Mouse (Mus musculus) limb, embryonic 11.5 days (tissue): ENCODE measurements around the gene Spryd3. TPM values are rescaled to one million over a fixed set of nuclear protein-coding genes. Genes with fewer than 3 reads are reported as not detected.

Experiments used
- ATAC-seq: fragments of 200-750 bp; cut with Nextera tagmentation; 2 replicates; pipeline ENCODE4 v1.8.0; 2017; ENCODE audit warnings: low read depth; ENCODE audit not compliant: insufficient number of reproducible peaks, low FRiP score, low TSS enrichment
- DNase-seq: peaks from one replicate; pipeline ENCODE4 v3.0.0-alpha.2; 2015; ENCODE audit warnings: low spot score
- H3K27ac ChIP-seq: fragments of 300-500 bp; sonication (generic); replicated peaks from 2 replicates; pipeline ENCODE4 v1.5.1; 2014; ENCODE audit warnings: low read depth, mild to moderate bottlenecking, low read length
- H3K27me3 ChIP-seq: fragments of 300-500 bp; sonication (generic); 2 replicates; pipeline ENCODE4 v1.6.1; 2014; ENCODE audit warnings: mild to moderate bottlenecking, low read length, mixed read lengths; ENCODE audit not compliant: control insufficient read depth, insufficient read depth
- H3K36me3 ChIP-seq: fragments of 300-500 bp; sonication (generic); 2 replicates; pipeline ENCODE4 v1.6.1; 2014; ENCODE audit warnings: mild to moderate bottlenecking, low read length, moderate library complexity, mixed read lengths; ENCODE audit not compliant: control insufficient read depth, insufficient read depth
- H3K4me1 ChIP-seq: fragments of 300-500 bp; sonication (generic); 2 replicates; pipeline ENCODE4 v1.6.1; 2014; ENCODE audit warnings: low read length, mixed read lengths; ENCODE audit not compliant: control insufficient read depth, insufficient read depth
- H3K4me2 ChIP-seq: fragments of 300-500 bp; sonication (generic); 2 replicates; pipeline ENCODE4 v1.6.1; 2014; ENCODE audit warnings: low read depth, mild to moderate bottlenecking, moderate library complexity; ENCODE audit not compliant: severe bottlenecking
- H3K4me3 ChIP-seq: fragments of 300-500 bp; sonication (generic); 2 replicates; pipeline ENCODE4 v1.5.1; 2014; ENCODE audit warnings: low read depth, low read length
- H3K9ac ChIP-seq: fragments of 300-500 bp; sonication (generic); 2 replicates; pipeline ENCODE4 v1.6.1; 2014; ENCODE audit warnings: mild to moderate bottlenecking, low read length
- H3K9me3 ChIP-seq: fragments of 300-500 bp; sonication (generic); 2 replicates; pipeline ENCODE4 v1.6.1; 2016; ENCODE audit warnings: low read length; ENCODE audit not compliant: control insufficient read depth
- WGBS: fragments of 180-500 bp; shearing (Covaris S2); extraction: QIAGEN DNeasy Blood & Tissue Kit; methylation state at CpG from one replicate; pipeline ENCODE4 v1.1.7; 2014; 5-methylcytosine and 5-hydroxymethylcytosine counted together
- polyA plus RNA-seq: library from polyadenylated mRNA; unstranded; fragments of >200 nt; fragmentation: Nextera tagmentation; extraction: Ambion mirVana; gene quantifications from 2 replicates; pipeline ENCODE4 v1.2.1, GENCODE M21; 2014

Spryd3 gene
- polyA plus RNA-seq, 1 experiment from 2014 or later: 7.2 TPM

DNA sequence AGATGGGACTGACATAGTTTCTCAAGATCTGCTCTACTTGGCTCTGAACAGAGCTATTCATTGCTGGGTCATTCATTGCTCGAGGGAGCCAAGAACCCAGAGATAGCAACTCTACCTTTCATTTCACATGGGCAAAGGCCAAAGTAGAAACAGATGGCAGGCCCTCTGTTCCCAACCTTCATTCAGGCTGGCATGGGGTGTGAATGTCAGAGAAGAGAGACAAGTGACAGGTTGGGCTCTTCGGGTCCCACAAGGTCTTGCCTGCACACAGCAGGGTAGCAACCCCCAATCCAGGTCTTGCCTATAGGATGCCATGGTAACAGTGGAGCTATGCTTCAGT is 16.2 kb downstream of the Spryd3 start:
- no peaks in the 10 kb centered on the region for H3K27me3 ChIP-seq
- 70% methylated on average over 2 of the region's 2 CpGs for WGBS
- H3K4me1 ChIP-seq: no peaks in the 10 kb centered on the region
- DNase-seq: no peak
- no peak overlapping the region for H3K4me3 ChIP-seq
- H3K4me2 ChIP-seq: no peak overlapping the region
- peaks cover 15% of the 10 kb centered on the region for H3K36me3 ChIP-seq
- no peaks in the 10 kb centered on the region for H3K9me3 ChIP-seq
- H3K27ac ChIP-seq: no peak overlapping the region
- no peak overlapping the region for H3K9ac ChIP-seq
- ATAC-seq: no peak

DNA sequence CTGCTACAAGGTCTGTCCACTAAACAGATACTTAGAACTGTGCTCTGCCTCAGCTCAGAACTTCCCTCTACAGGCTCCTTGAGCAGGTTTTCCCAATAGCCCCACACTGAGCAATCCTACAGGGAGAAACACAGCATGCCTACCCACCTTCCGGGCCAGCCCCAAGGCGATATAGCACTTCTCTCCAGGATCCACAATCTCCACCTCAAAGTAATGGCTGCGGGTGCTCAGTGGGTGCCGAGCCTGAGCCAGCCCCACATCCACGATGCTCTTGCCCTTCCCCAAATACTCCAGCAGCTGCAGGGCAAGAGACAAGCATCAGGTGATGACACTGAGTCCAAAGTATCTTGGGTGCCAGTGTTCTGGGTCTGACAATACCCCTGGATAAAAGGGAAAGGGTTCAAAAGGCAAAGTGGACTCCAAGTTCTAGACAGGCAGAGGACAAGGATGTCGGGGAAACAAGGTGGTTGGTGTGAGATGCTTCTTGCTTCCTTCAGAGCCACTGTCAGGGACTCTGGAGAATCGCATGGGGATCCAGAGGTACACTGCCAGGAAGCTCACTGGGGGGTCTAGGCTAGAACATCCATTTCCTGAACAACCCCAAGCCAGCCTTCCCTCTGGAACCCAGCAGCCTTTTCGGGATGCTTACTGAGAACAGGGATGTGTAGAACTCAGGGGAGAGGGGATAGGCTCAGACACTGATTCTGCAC is 16.8 kb downstream of the Spryd3 start:
- peaks cover 15% of the 10 kb centered on the region for H3K36me3 ChIP-seq
- no peaks in the 10 kb centered on the region for H3K4me1 ChIP-seq
- H3K27me3 ChIP-seq: no peaks in the 10 kb centered on the region
- H3K27ac ChIP-seq: no peak overlapping the region
- H3K9ac ChIP-seq: no peak overlapping the region
- no peak for ATAC-seq
- no peak overlapping the region for H3K4me2 ChIP-seq
- H3K9me3 ChIP-seq: no peaks in the 10 kb centered on the region
- no peak overlapping the region for H3K4me3 ChIP-seq
- 70% methylated on average over 8 of the region's 8 CpGs for WGBS
- DNase-seq: no peak

DNA sequence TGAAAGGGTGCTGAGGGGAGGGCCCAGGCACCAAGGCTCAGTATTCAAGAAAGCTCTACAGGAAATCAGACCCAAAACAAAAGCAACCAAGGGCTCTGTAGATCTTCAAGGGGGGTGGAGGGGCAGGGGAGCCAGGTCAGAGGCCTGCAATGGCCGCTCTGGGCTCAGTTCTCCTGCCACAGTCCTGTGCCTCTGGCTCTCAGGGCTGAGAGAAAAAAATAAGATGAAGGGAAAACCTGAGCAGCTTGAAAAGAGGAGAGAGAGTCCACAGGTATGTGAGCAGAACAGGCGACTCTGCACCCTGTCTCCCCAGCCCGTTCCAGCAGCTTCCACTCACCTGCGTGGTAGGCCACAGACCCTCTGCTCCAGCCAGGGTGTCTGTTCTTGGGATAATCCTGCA is 17.4 kb downstream of the Spryd3 start:
- Histone ChIP-seq H3K4me3 (no peak overlapping the region), H3K9me3 (no peaks in the 10 kb centered on the region), H3K9ac (no peak overlapping the region), H3K27me3 (no peaks in the 10 kb centered on the region), H3K27ac (no peak overlapping the region), H3K4me2 (no peak overlapping the region), H3K36me3 (peaks cover 15% of the 10 kb centered on the region), H3K4me1 (no peaks in the 10 kb centered on the region)
- ATAC-seq (no peak), DNase-seq (no peak)
- 78% methylated on average over 4 of the region's 4 CpGs for WGBS

DNA sequence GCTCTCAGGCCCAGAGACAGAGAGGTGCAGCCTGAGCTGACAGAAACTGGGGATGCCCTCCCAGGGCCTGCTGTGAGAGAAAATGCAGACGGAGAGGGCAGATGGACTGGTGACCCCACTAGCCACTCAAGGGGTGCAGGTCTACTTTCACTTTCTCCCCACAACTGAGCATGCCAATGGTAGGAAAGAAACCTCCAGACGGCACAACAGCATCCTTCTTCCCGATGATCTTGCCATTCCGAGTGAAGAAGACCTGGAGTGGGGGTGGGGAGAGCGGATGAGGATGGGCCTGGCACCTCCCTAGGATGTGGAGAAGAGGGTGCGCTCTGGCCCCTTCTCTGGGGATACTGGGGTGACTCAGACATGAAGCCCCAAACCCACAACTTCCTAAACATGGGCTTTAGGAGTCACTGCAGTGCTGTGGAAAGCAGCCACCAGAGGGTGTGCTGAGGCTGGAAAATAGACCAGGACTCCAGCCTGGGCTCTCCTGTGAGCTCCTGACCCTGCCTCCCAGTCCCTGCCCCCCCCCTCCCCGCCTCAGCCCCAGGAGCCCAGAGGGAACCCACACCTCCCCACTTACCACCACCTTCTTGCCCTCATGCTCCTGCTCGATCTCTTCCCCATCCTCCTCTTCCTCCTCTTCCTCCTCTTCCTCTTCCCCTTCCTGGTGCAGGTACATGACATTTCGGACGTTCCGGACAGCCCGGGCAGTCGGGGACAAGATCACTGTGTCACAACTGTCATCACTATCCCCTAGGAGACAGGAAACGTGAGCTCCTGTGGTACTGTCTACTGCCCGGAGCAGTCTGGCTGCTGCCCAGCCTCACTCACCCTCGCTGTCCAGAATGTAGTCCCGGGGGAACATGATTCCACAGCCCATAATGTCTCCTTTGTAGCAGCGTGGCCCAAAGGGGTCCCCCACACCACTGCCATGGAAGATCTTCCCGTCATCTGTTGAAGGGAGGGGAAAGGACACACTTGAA is 18.3 kb downstream of the Spryd3 start:
- H3K27ac ChIP-seq: no peak overlapping the region
- no peak for DNase-seq
- no peak overlapping the region for H3K9ac ChIP-seq
- no peaks in the 10 kb centered on the region for H3K4me1 ChIP-seq
- peaks cover 15% of the 10 kb centered on the region for H3K36me3 ChIP-seq
- no peaks in the 10 kb centered on the region for H3K27me3 ChIP-seq
- no peak for ATAC-seq
- 81% methylated on average over 19 of the region's 19 CpGs for WGBS
- no peaks in the 10 kb centered on the region for H3K9me3 ChIP-seq
- H3K4me3 ChIP-seq: no peak overlapping the region
- H3K4me2 ChIP-seq: no peak overlapping the region

DNA sequence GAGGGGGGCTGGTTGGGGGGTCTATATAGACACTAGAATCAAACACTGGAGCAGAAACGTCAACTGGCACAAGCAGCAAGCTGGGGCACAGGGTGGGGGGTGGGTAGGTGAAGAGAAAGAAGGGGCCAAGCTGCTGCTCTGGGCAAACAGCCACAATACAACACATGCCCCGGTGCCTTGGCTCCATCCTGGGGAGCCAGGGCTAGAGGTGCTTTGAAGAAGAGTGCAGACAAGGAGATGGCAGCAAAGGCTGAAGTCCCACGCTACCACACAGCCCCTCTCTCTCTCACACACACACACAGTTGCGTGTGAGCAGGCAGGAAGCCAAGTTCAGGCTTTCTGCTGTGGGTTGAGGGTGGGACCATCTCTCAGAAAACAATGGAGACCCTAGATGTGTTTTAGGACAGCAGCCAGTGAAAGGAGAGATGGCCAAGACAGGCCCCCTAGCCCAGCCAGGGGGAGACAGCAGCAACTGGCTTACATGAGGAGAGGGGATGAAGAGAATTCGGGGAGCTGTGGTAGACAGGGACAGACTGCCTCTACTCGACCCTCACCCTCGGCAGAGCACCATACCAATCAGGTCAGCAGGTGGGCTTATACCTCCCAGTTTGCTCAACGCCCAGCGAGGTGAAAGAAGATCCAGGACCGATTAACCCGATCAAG is 19.1 kb downstream of the Spryd3 start:
- H3K4me3 ChIP-seq: no peak overlapping the region
- H3K4me2 ChIP-seq: no peak overlapping the region
- ATAC-seq (no peak), DNase-seq (no peak)
- WGBS: 79% methylated on average over 11 of the region's 11 CpGs
- no peak overlapping the region for H3K27ac ChIP-seq
- H3K36me3 ChIP-seq: peaks cover 15% of the 10 kb centered on the region
- no peak overlapping the region for H3K9ac ChIP-seq
- no peaks in the 10 kb centered on the region for H3K9me3 ChIP-seq
- no peaks in the 10 kb centered on the region for H3K27me3 ChIP-seq
- no peaks in the 10 kb centered on the region for H3K4me1 ChIP-seq

DNA sequence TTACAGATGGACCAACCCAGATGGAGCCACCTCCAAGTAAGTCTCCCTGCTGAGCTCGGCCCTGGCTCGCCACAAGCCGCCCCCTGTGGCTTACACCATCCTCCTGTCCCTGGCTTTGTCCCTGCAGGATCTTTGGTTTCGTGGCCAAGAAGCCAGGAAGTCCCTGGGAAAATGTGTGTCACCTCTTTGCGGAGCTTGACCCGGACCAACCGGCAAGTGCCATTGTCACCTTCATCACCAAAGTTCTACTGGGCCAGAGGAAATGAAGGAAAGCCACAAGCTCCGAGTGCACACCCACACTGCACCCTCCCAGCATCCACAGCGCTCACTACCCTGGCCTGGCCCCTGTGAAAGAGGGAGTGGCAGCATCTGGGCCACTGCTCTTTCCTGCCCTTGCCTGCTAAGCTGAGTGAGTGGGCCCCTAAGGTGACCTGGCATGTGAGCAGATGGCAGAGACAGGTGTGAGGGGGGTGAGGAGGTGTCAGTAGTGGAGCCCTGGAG is 20.3 kb downstream of the Spryd3 start:
- ATAC-seq (no peak), DNase-seq (no peak)
- no peak overlapping the region for H3K9ac ChIP-seq
- WGBS: 76% methylated on average over 9 of the region's 9 CpGs
- H3K4me2 ChIP-seq: no peak overlapping the region
- H3K27ac ChIP-seq: no peak overlapping the region
- H3K27me3 ChIP-seq: no peaks in the 10 kb centered on the region
- H3K9me3 ChIP-seq: no peaks in the 10 kb centered on the region
- H3K4me3 ChIP-seq: no peak overlapping the region
- peaks cover 13% of the 10 kb centered on the region for H3K36me3 ChIP-seq
- H3K4me1 ChIP-seq: no peaks in the 10 kb centered on the region

DNA sequence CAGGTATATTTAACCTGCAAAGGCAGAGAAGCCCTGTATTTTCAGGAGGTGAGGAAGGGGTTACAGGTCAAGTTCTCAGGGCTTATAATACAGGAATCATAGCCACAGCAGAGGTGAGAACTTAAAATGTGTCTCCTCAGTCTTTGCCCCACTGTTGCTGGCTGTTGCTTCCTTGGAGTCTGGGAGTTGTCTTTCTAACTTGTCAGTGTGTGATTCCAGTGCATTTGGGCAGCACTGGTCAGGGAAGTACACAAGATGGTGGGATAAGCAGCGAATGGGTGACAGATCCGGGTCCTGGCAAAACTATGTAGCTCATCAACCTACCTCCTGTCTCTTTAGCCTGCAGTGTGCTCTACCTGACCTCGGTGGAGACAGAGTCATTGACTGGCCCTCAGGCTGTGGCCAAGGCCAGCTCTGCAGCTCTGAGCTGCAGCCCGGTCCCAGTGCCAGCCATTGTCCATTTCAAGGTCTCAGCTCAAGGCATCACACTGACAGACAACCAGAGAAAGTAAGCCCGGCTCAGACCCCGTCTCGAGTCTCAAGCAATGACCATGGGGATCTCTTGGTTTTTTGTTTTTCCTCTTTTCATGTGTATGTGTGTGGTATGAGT is 21.3 kb downstream of the Spryd3 start:
- Histone ChIP-seq H3K4me1 (no peaks in the 10 kb centered on the region), H3K4me3 (no peak overlapping the region), H3K27ac (no peak overlapping the region), H3K9me3 (no peaks in the 10 kb centered on the region), H3K9ac (no peak overlapping the region), H3K36me3 (peaks cover 12% of the 10 kb centered on the region), H3K27me3 (no peaks in the 10 kb centered on the region), H3K4me2 (no peak overlapping the region)
- WGBS: 88% methylated on average over 7 of the region's 7 CpGs
- DNase-seq (no peak), ATAC-seq (no peak)

DNA sequence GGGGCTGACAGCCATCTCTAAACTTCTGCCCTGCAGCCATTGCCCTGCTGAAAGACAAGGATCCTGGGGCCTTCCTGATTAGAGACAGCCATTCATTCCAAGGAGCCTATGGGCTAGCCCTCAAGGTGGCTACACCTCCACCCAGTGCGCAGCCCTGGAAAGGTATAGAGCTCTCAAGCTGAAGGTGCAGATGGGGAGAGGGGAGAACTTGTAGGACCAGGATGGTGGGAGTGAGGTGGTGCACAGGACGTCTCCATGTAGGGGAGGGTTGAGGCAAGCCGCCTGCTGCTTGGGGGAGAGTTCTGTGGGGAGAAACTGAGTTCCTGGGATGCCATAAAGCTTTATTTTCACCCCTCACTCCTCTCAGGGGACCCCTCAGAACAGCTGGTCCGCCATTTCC is 22.4 kb downstream of the Spryd3 start:
- DNase-seq (no peak), ATAC-seq (no peak)
- Histone ChIP-seq H3K4me1 (no peaks in the 10 kb centered on the region), H3K4me3 (no peak overlapping the region), H3K27me3 (no peaks in the 10 kb centered on the region), H3K36me3 (peaks cover 7% of the 10 kb centered on the region), H3K27ac (no peak overlapping the region), H3K9ac (no peak overlapping the region), H3K4me2 (no peak overlapping the region), H3K9me3 (no peaks in the 10 kb centered on the region)
- WGBS: 78% methylated on average over 4 of the region's 4 CpGs
